Mouse (Mus musculus): Measurements from ENCODE around the gene Man1a2. TPM values are rescaled to one million over a fixed set of nuclear protein-coding genes. Genes with fewer than 3 reads are reported as not detected.

Gene Man1a2
- 115 TPM for polyA plus RNA-seq (2017; shearing (Covaris generic))

DNA sequence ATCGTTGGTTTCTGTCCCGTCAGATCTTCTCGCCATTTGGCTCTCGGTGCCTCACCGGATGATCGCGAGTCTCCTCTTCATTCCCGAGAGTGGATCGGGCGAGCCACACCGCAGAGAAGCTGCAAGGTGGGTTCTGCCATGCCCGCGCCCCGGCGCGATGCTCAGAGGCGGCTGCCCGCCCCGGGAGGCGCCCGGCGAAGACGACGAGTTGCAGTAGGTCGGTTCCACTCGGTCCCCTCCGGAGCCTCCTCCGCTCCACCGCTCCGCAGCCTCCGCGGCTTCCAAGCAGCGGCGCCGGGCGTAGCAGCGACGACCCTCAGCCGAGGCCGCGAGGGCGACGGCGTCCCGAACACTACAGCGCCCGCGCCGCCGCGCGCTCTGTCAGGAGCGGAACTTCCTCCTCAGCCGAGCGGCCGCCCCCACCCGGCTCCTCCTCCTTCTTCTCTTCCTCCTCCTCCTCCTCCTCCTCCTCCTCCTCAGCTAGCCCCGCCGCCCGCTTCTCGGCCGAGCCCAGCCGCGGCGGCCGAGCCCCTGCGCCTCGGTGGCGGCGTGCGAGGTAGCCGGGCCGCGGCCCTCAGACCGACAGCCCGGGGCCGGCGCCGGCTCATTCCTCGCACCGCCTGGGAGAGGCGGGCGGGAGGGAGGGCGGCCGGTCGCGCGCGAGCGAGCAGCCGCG lies at the start of gene Man1a2:
Gene Man1a2 (minus strand): TSS at position 417 of the 676 bp plus-strand sequence.

Other genes starting within 250 kb of the Man1a2 start
- 71.3 TPM for gene Tent5c, start 196.2 kb downstream of the Man1a2 start, polyA plus RNA-seq (2017; shearing (Covaris generic))
- gene Vtcn1, start 140.0 kb upstream of the Man1a2 start, polyA plus RNA-seq (2017; shearing (Covaris generic)), result not detected
- 0.20 TPM for gene Trim45, start 236.7 kb upstream of the Man1a2 start, polyA plus RNA-seq (2017; shearing (Covaris generic))